Mouse (Mus musculus): Measurements from ENCODE around the gene Klf9.

DNA sequence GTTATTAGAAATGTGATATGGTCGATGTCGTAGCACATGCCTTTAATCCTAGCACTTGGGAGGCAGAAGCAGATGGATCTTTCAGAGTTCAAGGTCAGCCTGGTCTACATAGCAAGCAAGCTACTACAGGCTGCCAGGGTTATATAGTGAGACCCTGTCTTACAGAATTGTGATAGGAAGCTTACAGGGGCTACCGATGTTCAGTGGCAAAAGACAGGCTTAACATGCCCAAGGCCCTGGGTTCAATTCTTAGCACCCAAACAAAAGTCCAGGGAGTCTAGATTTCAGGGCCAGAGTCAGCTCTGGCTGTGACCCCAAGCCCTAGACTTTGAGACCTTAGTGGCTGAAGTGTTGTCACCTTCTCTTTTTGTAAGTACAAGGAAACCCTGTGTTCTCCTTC is 4.1 kb downstream of the Klf9 start:
- TF ChIP-seq POLR2A (IDR thresholded peaks at IDR 0.05; ENCODE audit: insufficient read depth, low read depth, low read length), result no peak
- no peak for TF ChIP-seq CTCF (IDR thresholded peaks at IDR 0.05; ENCODE audit: insufficient read depth, low read depth, low read length)
